Mouse (Mus musculus): ENCODE results near the gene Krcc1.
"Not testable (repeated sequence)": the region's sequence is repeated elsewhere in the genome, so short reads cannot be mapped to it uniquely, and the experiment has no call there.

The Krcc1 gene

DNA sequence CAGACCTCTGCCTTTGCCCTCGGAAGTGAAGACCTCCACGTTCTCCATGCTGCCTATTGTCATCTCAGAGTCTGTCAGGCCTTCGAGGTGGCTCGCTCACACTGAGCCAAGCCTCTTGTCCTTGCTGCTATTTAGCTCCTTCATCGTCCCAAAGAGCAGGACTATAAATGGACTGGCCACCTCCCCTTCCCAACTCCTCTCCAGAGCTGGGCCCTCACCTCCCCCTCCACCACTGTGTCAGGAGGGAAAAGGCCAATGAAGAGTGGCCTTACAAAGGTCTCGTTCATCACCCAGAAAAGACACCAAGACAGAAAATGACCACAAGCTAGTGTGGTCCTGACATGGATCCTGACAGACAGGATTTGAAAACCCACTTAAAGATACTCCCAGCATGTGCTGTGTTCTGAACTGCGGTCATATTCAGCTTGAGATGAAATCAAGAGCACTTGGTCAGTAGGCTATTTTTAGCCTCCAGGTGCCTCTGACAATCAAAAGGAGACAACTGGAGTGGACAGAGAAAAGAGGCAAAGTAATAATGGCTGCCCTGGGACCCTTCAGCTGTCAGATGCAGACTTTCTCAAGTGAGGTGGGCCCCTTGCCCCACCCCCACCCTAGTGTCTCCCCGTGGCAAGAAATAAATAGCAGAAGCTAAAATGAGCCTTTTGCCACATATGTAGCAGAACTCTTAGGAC, 9.2 kb upstream of the Krcc1 start:
- no peak for DNase-seq

DNA sequence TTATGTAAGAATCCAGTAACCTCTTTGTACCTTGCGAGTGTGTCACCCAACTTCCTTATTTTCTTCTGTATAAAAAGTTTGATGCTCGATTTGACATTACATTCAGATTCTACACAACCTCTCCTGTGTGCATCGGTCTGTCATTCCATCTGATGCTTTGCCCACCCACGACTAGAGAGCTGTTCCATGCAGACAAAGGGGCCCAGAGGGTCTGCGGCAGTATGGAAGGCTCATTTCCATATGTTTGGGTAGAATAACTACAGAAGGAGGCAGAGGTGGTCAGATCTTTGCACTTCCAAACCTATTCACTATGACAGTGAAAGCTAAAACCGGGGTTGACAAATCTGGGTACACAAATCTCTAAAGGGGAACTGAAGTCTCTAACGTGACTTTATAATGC, 3.9 kb upstream of the Krcc1 start:
- not testable (repeated sequence) for DNase-seq

DNA sequence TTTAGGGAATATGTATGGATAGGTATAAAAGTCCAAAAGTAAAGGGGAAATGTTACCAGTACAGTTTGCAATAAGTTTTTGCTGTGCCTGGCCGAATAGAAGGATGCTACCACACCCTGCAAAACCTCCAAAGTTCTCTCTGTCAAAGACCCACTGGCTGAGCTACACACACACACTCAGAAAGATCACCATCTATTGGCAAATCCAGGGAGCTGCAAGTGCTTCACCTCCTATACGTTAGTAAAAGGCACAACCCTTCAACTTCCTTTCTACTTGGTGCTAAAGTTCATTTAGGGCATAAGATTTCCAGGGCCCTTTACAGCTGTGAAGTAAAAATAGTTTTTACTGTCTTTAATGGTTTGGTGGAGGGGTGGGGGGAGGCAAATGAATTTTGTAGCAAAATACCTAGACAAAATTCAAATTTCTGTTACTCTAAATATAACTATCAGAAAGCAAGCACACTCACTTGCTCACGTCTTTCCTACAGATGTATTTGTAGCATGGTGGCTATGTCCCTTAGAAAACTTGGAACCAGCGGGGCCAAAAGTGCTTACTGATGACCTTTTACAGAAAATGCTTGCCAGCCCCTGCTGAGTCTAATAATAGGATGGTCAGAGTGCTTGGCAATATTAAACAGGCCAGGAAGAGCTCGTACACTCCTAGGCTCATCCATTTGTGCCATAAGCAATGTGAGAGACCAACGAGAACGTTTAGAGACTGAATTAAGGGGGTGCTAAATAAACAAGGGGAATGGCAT, 2.4 kb upstream of the Krcc1 start:
- DNase-seq = no peak

DNA sequence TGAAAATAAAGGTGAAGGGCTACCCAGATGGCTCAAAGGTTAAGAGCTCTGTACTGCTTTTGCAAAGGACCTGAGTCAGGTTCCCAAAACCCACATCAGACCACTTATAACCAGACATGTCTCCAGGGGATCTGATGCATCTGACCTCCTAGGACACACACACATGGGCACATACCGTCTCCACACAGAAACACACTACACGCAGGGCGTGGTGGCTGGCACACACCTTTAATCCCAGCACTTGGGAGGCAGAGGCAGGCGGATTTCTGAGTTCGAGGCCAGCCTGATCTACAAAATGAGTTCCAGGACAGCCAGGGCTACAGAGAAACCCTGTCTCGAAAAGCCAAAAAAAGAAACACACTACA, 1.8 kb upstream of the Krcc1 start:
- DNase-seq = peak; percentile 10

DNA sequence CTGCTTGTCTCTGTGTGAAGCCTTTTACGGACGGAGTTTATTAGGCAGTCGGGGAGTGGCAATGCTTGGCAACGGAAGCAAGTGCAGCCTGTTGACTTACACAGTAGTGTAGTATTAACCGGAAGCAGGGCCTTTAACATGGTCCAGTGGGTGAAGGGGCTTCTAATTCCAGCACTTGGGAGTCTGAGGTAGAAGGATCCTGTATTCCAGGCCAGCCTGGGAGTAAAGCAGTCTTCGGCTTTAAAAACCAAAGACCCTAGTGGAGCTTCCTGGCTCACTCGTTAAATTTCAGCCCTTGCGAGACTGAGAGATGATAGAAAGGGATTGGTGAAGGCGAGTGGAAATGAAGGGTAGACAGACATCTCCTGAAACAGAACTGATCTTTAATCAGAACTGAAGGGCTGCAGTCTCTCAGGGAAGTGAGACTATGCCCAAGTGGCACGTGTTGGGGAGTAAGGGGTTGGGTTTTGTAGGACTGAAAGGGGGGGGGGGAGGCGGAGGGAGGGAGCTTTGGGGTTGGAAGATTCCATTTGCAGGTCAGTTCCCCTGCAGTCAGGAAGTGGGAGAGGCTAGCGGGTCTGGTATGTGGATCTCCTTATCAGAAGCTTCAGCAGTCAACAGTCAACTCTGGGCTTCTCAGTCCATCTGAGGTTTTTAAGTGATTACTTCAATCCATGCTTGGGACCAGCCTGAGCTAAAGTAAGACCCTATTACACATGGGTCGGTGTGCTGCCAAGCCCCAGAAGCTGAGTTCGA, 998 bp upstream of the Krcc1 start:
- DNase-seq = peak; percentile 48

DNA sequence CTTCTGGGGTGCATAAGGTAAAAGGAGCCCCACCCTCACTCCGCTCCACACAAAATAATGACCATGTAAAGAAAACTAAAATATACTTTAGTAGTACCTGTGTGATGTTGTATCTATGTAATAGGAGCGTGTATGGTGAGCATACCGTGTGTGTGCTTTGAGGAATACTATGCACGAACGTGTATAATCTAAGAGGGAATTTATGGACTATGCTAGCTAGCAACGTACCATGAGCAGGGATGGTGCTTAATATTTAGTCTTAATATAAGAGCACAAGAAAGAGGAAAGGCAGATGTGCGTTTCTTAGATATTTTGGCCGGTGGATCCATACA, 454 bp upstream of the Krcc1 start:
- no peak for DNase-seq

DNA sequence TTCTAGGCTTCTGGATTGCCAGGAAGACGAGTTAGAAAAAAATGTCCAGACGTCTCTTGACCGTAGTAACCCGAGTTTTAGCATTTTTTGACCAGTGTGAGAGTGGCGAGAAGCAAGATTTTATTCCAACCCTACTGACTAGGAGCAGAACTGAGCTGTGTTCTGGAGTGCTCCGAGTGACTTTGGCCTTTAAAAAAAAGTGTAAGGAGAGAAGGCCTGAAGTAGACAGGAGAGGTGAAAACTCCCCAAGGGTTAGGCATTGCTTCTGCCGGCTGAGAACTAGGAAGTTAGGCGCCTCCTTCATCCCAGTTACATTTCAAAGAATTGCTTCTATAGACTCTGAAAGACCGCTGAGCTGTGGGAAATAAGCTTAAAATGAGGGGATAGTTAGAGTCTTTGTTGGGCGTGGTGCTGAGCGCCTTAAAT, 852 bp downstream of the Krcc1 start:
- DNase-seq = no peak

DNA sequence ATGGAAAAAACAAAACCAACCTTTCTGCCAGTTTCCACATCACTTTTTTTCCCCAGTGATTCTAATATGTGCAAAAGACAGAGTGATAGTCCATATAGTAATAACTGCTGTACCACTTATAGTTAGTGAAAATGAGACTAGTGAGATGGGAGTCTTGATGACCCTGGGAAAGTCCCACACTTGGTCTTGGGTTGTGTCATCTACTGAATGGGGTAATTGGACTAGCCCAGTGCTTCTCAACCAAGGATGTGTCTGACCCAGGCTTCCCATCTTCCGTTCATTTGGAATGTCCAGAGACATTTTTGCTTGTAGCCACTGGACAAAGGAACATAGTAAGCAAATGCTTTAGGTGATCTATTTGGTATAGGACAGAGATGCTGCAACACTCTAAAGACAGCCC, 2.2 kb downstream of the Krcc1 start:
- DNase-seq = no peak

DNA sequence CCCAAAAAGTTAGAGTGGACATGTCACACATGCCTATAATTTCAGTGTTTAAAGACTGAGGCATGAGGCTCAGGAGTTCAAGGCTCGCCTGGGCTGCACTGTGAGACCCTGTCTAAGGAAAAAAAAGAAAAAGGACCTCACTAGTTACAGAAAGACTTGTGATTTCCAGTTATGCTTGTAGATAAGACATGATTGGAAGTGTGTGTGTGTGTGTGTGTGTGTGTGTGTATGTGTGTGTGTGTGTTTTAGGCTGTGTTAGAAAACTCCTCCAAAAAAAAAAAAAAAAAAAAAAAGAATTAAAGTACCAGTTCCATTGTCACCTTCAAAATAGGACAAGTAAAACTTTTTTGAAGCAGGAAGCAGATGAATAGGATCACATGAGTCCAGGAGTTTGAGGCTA, 3.1 kb downstream of the Krcc1 start:
- DNase-seq = no peak

DNA sequence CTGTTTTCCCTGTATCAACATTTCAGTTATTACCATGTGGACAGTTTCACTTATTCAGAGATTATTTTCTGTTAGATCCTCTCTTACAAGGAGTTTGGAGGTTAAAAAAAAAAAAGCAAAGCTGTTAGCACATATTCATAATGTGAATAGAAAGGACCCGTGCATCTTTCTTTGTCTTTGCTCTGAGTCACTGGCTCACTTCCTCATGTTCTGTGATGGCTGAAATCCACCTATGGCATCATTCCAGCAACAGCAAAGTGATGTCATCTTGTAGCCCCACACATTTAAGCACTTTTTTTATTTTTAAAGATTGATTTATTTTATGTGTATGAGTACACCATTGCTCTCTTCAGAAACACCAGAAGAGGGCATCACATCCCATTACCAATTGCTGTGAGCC, 7.9 kb downstream of the Krcc1 start:
- no peak for DNase-seq

DNA sequence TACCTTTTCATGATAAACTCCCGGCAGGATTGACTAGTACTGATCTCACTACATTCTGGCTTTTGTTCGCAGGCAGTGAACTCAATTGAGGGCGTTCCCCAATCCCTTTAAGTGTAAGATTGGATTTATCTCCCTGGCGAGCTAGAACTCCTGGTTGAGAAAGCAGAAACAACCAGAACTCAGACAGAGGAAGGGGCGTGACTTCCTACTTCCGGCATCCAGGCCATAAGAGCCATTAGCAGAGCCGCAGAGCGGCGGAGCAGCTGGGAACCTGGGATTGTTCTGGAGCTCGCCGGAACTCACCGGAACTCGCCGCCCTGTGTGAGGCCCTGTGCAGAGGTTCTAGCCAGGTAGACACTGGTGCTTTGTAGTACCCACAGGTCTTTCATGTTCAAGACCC, 22.0 kb downstream of the Krcc1 start:
- DNase-seq = no peak

DNA sequence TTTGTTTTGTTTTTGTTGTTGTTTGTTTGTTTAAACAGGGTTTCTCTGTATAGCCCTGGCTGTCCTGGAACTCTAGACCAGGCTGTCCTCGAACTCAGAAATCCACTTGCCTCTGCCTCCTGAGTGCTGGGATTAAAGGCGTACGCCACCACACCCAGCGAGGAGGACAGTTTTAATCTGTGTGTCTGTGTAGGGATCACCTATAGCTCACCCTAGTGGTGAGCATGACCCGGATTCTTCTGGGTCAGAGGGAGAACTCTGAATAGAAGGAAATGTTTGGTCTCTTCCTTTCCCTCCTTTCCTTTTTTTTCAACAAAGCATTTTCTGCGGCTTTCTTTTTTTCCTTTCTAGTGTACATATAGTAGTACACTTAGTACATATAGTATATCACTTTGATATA, 23.8 kb downstream of the Krcc1 start:
- DNase-seq = no peak

DNA sequence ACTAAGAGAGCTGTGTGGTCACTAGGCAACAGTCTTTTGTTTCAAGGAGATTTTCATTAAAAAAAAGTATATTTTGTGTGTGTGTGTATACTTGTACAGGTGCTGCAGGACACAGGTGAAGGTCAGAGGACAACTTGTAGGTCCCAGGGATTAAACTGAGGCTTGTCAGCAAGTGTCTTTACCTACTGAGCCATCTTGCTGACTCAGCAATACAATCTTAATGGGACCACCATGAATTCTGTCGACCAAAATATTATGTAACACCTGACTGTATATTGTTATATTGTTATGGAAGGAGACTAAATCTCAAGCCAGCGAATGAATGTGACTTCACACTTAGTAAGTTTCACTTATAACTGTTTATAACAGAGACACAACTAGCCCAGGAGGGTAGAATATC, 26.6 kb downstream of the Krcc1 start:
- no peak for DNase-seq

DNA sequence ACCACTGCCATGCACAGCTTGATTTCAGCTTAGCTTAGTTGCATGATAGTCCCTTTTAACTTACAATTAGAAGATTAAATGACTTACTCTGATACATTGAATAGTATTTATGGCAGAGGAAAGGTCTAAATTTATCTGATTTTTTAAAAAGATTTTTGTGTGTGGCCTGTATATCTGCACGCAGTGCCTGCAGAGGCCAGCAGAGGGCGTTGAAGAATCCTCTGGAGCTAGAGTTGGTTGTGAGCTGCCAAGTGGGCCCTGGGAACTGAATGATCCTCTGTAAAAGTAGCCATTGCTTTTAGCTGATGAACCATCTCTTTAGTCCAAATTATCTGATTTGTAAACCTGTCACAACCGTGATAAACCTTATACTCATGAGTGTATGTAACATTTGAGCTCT, 27.3 kb downstream of the Krcc1 start:
- DNase-seq = no peak

DNA sequence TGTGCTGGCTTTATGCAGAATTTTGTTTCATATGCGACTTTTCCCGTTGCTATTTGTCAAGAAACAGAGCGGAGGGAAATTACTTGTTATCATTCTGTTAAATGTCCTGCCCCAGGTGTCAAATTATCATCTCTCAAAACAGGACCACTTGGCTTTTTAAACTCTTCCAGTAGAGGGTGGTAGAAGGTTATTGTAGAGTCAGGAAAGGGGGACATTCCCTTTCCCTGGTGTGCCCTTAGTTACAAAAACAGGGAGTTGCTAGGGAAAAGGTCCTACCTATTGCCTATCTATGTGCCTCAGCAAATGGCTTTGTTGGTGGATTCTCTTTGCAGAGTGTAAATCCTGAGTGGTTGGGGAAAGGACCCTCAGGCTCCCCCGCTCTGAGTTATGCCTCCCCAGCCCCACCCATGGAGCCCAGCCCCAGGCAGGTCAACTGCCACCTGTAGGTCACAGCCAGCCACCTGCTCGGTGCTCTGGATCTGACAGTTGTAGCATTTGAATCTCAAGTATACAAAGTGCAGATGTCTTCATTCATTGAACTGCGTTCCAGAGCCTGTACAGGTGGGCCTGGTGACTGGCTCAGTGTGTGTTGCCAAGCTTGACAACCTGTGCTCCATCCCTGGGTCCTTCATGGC, 30.7 kb downstream of the Krcc1 start:
- DNase-seq = no peak

DNA sequence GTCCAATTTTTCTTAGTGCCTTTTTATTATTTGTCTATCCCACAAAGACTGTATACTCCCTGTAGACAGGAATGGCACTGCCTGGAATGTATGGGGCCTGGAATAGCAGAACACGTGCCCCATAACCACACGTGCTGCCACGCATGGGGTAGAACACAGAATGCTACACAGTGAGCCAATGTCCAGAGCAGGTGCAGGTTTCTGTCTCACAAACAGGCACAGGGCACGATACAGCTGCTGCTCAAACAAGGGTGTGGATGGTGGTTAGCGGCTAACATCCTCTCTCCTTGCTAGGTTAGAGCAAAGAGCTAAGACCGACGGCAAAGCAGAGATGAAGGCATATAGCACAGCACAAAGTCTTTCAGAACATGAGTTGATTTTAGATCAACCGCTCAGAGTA, 36.0 kb downstream of the Krcc1 start:
- DNase-seq = no peak

DNA sequence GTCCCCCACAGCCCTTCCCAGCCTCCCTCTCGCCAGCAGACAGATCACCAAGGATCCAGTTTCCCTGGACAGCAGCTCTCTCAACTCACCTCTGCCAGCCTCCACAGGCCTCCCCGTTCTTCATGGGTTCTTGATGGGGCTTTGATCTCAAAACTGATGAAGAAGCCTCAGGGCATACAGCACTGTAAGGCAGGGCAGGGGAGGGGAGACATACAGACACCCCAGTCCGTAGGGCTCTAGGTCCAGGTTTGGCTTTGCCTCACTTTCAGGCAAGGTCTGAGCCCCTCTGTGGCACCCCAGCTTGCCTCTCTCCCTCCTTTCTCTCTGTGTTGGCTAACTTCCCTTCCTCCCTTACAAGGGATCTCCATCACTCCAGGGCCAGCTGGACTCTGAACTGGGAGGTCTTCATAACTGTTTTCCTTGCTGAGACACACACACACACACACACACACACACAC, 50.4 kb downstream of the Krcc1 start, which contains the start of gene Smyd1:
TSS of gene Smyd1 (minus strand) at position 408 of the 458 bp plus-strand sequence.
- no peak for DNase-seq

DNA sequence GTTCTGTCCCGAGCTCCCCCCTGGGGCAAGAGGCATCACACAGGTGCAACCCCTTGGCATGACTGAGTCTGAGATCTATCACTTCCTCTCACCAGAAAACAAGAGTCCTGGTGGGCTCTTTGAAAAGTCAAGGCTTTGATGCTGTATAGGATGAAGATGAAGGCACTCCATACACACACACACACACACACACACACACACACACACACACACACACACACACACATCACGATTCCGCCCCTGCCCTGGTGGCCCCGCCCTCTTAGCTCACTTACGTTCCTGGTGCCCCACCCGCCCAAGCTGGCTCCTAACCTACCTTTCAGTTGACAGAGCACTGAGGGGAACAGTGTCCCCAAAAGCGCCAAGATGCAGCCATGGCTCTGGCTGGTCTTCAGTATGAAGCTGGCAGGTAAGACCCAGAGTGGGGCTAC, 51.0 kb downstream of the Krcc1 start, which contains the start of gene Cd8b1:
TSS of gene Cd8b1 (plus strand) at position 298 of the 431 bp plus-strand sequence.
- no peak for DNase-seq

DNA sequence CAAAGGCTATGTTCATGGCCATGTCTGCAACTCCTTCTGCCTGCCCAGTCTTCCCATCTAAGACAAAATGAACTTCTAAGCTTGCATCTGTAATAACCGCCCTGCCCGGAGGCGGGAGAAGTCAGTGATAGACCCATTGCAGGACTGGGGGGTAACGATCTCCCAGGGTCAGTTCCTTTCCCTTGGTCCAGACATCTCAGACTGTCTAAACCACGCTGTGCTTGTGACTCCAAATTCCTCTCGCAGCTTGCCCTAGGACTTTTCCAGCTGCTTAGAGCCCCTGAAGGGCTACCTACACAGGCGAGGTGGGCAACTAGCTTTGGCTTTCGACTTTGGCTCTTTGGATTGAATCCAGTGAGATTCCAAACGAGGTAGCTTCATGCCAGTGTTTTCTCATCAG, 53.3 kb downstream of the Krcc1 start:
- DNase-seq = no peak

DNA sequence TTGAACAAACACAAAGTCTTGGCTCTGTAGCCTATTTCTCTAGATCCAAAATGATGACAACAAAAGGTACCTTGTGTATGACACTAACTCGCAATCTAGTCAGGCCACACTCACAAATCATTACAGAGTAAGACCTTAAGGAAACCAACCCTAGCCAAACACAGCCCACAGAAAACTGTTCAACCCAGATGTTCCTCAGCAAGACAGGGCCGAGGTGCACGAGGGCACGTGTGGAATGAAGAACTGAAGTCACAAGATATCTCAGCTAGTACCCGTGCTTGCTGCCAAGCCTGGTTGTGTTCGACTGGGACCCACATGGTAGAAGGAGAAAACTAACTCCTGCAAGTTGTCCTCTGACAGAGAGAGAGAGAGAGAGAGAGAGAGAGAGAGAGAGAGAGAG, 58.4 kb downstream of the Krcc1 start:
- no peak for DNase-seq

DNA sequence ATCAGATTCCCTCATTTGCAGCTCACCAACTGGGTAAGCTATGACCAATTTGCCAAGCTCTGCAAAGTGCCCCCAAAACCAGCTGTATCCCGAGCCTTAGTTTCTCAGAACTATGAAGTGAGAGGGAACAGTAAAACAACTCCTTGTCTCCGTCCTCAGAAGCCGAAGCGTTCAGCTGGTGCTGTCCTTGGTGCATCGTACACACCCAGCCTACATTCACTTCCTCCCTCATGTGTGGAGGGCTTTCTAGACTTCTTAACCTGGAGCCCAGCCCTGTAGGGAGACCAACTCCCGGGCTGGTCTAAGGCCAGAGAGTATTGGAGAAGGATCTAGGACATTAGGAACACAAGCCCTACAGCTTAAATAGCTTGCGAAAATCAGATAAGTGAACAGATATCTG, 59.0 kb downstream of the Krcc1 start:
- no peak for DNase-seq

DNA sequence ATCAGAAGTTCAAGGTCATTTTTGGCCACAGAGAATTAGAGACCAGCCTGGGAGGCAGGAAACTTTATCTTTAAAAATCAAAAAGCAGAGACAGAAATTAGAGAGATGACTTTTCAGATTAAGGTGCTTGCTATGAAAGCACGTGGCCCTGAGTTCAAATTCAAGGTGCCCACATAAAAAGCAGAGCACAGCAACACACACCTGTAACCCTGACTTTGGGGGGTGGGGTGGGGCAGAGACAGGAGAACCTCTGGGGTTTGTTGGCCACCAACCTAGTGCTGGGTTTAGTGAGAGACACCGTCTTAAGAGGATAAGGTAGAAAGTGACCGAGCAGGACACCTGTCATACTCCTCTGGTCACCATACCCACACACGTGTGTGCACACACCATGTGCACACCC, 60.0 kb downstream of the Krcc1 start:
- not testable (repeated sequence) for DNase-seq

DNA sequence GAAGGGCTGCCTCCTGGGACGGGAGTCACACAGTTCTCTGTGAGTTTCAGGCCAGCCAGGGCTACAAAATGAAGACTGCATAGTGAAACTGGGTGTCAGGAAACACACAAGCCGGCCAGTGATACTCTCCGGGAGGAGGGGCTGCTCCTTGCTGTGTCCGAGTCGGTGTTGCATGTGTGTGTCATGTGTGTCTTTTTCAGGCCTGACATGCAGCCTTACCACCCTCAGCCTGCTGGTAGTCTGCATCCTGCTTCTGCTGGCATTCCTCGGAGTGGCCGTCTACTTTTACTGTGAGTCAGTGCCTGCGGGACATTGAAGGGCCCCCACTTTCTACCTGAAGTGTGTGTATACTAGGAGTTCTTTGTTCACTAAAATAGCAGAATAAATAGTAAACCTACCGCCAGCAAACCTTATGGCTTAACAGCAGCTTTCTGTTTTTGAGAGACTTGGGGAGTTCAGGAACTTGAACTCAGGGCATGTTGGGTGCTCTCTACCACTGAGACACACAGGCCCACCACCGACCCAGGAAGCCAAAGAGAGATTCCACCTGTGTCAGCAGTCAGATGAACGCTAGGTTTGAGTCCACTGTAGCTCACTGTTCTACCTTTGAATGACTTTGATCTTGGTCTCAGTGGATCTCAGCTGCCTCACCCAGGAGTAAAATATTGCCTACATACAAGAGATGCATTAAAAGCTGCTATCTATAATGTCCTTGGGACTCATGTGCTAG, 60.9 kb downstream of the Krcc1 start:
- no peak for DNase-seq
